Mouse (Mus musculus) limb, embryonic 13.5 days (tissue): ENCODE measurements around the gene Zcchc10. TPM values are rescaled to one million over a fixed set of nuclear protein-coding genes. Genes with fewer than 3 reads are reported as not detected.
"Not testable (repeated sequence)": the region's sequence is repeated elsewhere in the genome, so short reads cannot be mapped to it uniquely, and the experiment has no call there.

Experiments
- ATAC-seq: fragments of 200-750 bp; cut with Nextera tagmentation; 2 replicates; pipeline ENCODE4 v1.8.0; 2017; ENCODE audit warnings: low read depth, moderate number of reproducible peaks, moderate TSS enrichment; ENCODE audit not compliant: low FRiP score
- H3K27ac ChIP-seq: fragments of 300-500 bp; sonication (generic); 2 replicates; pipeline ENCODE4 v1.5.1; 2015; ENCODE audit warnings: inconsistent platforms, mild to moderate bottlenecking, moderate library complexity
- H3K27me3 ChIP-seq: fragments of 300-500 bp; sonication (generic); 2 replicates; pipeline ENCODE4 v1.6.1; 2015; ENCODE audit warnings: mild to moderate bottlenecking, inconsistent platforms
- H3K36me3 ChIP-seq: fragments of 300-500 bp; sonication (generic); 2 replicates; pipeline ENCODE4 v1.6.1; 2015; ENCODE audit warnings: inconsistent platforms, mild to moderate bottlenecking, moderate library complexity
- H3K4me1 ChIP-seq: fragments of 300-500 bp; sonication (generic); 2 replicates; pipeline ENCODE4 v1.6.1; 2015; ENCODE audit warnings: inconsistent platforms
- H3K4me2 ChIP-seq: fragments of 300-500 bp; sonication (generic); replicated peaks from 2 replicates; pipeline ENCODE4 v1.6.1; 2015; ENCODE audit warnings: inconsistent platforms, mild to moderate bottlenecking, moderate library complexity
- H3K4me3 ChIP-seq: fragments of 300-500 bp; sonication (generic); 2 replicates; pipeline ENCODE4 v1.5.1; 2015; ENCODE audit warnings: moderate library complexity, mild to moderate bottlenecking, inconsistent platforms
- H3K9ac ChIP-seq: fragments of 300-500 bp; sonication (generic); 2 replicates; pipeline ENCODE4 v1.6.1; 2015; ENCODE audit warnings: mild to moderate bottlenecking, inconsistent platforms
- H3K9me3 ChIP-seq: fragments of 300-500 bp; sonication (generic); 2 replicates; pipeline ENCODE4 v1.6.1; 2016; ENCODE audit warnings: inconsistent platforms
- WGBS: fragments of 180-500 bp; shearing (Covaris S2); methylation state at CpG from one replicate; pipeline ENCODE4 v1.1.7; 2015; 5-methylcytosine and 5-hydroxymethylcytosine counted together
- polyA plus RNA-seq: library from polyadenylated mRNA; unstranded; fragments of >200 nt; fragmentation: Nextera tagmentation; extraction: Ambion mirVana; gene quantifications from 2 replicates; pipeline ENCODE4 v1.2.1, GENCODE M21; 2015

Zcchc10 gene
- polyA plus RNA-seq, 1 experiment from 2014 or later = 22.4 TPM

GRCm38 (mm10) chr11:53319867-53320266 lies 4.6 kb upstream of the Zcchc10 start:
- not testable (repeated sequence) for H3K4me1 ChIP-seq, H3K27ac ChIP-seq, H3K27me3 ChIP-seq, ATAC-seq, H3K9me3 ChIP-seq, H3K4me2 ChIP-seq, H3K36me3 ChIP-seq, H3K4me3 ChIP-seq, H3K9ac ChIP-seq
- WGBS = 94% methylated on average over 13 of the region's 13 CpGs

GRCm38 (mm10) chr11:53330325-53330724 lies 5.8 kb downstream of the Zcchc10 start:
- no peak overlapping the region for H3K27ac ChIP-seq
- peaks cover 4% of the 10 kb centered on the region for H3K4me1 ChIP-seq
- peaks cover 59% of the 10 kb centered on the region for H3K36me3 ChIP-seq
- no peak overlapping the region for H3K4me3 ChIP-seq
- no peak for ATAC-seq
- H3K4me2 ChIP-seq = no peak overlapping the region
- WGBS = 86% methylated on average over 7 of the region's 7 CpGs
- no peaks in the 10 kb centered on the region for H3K27me3 ChIP-seq
- H3K9ac ChIP-seq = no peak overlapping the region
- H3K9me3 ChIP-seq = no peaks in the 10 kb centered on the region

- Histone ChIP-seq H3K4me1 (no peaks in the 10 kb centered on the region), H3K27ac (no peak overlapping the region), H3K9ac (no peak overlapping the region), H3K4me3 (no peak overlapping the region), H3K27me3 (no peaks in the 10 kb centered on the region), H3K36me3 (peaks cover 59% of the 10 kb centered on the region), H3K9me3 (no peaks in the 10 kb centered on the region), H3K4me2 (no peak overlapping the region)
- no peak for ATAC-seq
- 92% methylated on average over 6 of the region's 6 CpGs for WGBS
Measured at GRCm38 (mm10) chr11:53331121-53331520, 6.6 kb downstream of the Zcchc10 start.

- WGBS = 89% methylated on average over 14 of the region's 14 CpGs
- H3K4me3 ChIP-seq = no peak overlapping the region
- no peak overlapping the region for H3K9ac ChIP-seq
- peaks cover 58% of the 10 kb centered on the region for H3K36me3 ChIP-seq
- no peak overlapping the region for H3K4me2 ChIP-seq
- H3K9me3 ChIP-seq = no peaks in the 10 kb centered on the region
- no peaks in the 10 kb centered on the region for H3K4me1 ChIP-seq
- H3K27ac ChIP-seq = no peak overlapping the region
- ATAC-seq = no peak
- H3K27me3 ChIP-seq = no peaks in the 10 kb centered on the region
Measured at GRCm38 (mm10) chr11:53332076-53332680, 7.7 kb downstream of the Zcchc10 start.

GRCm38 (mm10) chr11:53335505-53336181 lies 11.2 kb downstream of the Zcchc10 start:
- H3K4me2 ChIP-seq = no peak overlapping the region
- no peaks in the 10 kb centered on the region for H3K27me3 ChIP-seq
- no peak overlapping the region for H3K4me3 ChIP-seq
- peaks cover 27% of the 10 kb centered on the region for H3K36me3 ChIP-seq
- no peak for ATAC-seq
- no peaks in the 10 kb centered on the region for H3K9me3 ChIP-seq
- no peak overlapping the region for H3K9ac ChIP-seq
- H3K27ac ChIP-seq = no peak overlapping the region
- no peaks in the 10 kb centered on the region for H3K4me1 ChIP-seq
- 35% methylated on average over 3 of the region's 3 CpGs for WGBS

GRCm38 (mm10) chr11:53336182-53336571 lies 11.7 kb downstream of the Zcchc10 start:
- peaks cover 22% of the 10 kb centered on the region for H3K36me3 ChIP-seq
- H3K27ac ChIP-seq = no peak overlapping the region
- H3K27me3 ChIP-seq = no peaks in the 10 kb centered on the region
- H3K4me2 ChIP-seq = no peak overlapping the region
- no peak for ATAC-seq
- H3K4me3 ChIP-seq = no peak overlapping the region
- no peaks in the 10 kb centered on the region for H3K9me3 ChIP-seq
- no peaks in the 10 kb centered on the region for H3K4me1 ChIP-seq
- no peak overlapping the region for H3K9ac ChIP-seq

GRCm38 (mm10) chr11:53336924-53337323 lies 12.4 kb downstream of the Zcchc10 start:
- H3K4me1 ChIP-seq = no peaks in the 10 kb centered on the region
- 64% methylated on average over 1 of the region's 1 CpGs for WGBS

GRCm38 (mm10) chr11:53337684-53338083 lies 13.2 kb downstream of the Zcchc10 start:
- H3K36me3 ChIP-seq = peaks cover 9% of the 10 kb centered on the region
- ATAC-seq = no peak
- WGBS = 70% methylated on average over 8 of the region's 8 CpGs
- H3K4me2 ChIP-seq = no peak overlapping the region
- no peak overlapping the region for H3K4me3 ChIP-seq
- H3K9ac ChIP-seq = no peak overlapping the region
- no peaks in the 10 kb centered on the region for H3K9me3 ChIP-seq
- no peaks in the 10 kb centered on the region for H3K4me1 ChIP-seq
- H3K27ac ChIP-seq = no peak overlapping the region
- no peaks in the 10 kb centered on the region for H3K27me3 ChIP-seq

More at GRCm38 (mm10) chr11:53336924-53337323, 12.4 kb downstream of the Zcchc10 start:
- H3K4me3 ChIP-seq = no peak overlapping the region
- no peaks in the 10 kb centered on the region for H3K9me3 ChIP-seq
- H3K27me3 ChIP-seq = no peaks in the 10 kb centered on the region
- ATAC-seq = no peak
- peaks cover 15% of the 10 kb centered on the region for H3K36me3 ChIP-seq
- no peak overlapping the region for H3K9ac ChIP-seq
- H3K27ac ChIP-seq = no peak overlapping the region
- no peak overlapping the region for H3K4me2 ChIP-seq

GRCm38 (mm10) chr11:53341019-53341418 lies 16.5 kb downstream of the Zcchc10 start:
- H3K27ac ChIP-seq, H3K4me1 ChIP-seq, H3K36me3 ChIP-seq, H3K27me3 ChIP-seq, H3K4me3 ChIP-seq, H3K9me3 ChIP-seq, ATAC-seq, H3K9ac ChIP-seq, H3K4me2 ChIP-seq: not testable (repeated sequence)
- 92% methylated on average over 10 of the region's 10 CpGs for WGBS

- Histone ChIP-seq H3K36me3 (no peaks in the 10 kb centered on the region), H3K9ac (no peak overlapping the region), H3K4me3 (no peak overlapping the region), H3K9me3 (no peaks in the 10 kb centered on the region), H3K27ac (no peak overlapping the region), H3K4me1 (no peaks in the 10 kb centered on the region), H3K27me3 (no peaks in the 10 kb centered on the region), H3K4me2 (no peak overlapping the region)
- 51% methylated on average over 5 of the region's 5 CpGs for WGBS
- no peak for ATAC-seq
Measured at GRCm38 (mm10) chr11:53342711-53343110, 18.2 kb downstream of the Zcchc10 start.

- ATAC-seq = no peak
- 0 out of 2 replicates have a peak, but pooled peaks cover 5% of the 10 kb centered on the region for H3K4me1 ChIP-seq
Measured at GRCm38 (mm10) chr11:53345328-53345727, 20.8 kb downstream of the Zcchc10 start.

GRCm38 (mm10) chr11:53345738-53346137 lies 21.3 kb downstream of the Zcchc10 start:
- Histone ChIP-seq H3K36me3 (no peaks in the 10 kb centered on the region), H3K27me3 (no peaks in the 10 kb centered on the region), H3K4me2 (no peak overlapping the region), H3K4me1 (0 out of 2 replicates have a peak, but pooled peaks cover 5% of the 10 kb centered on the region), H3K9me3 (no peaks in the 10 kb centered on the region), H3K9ac (no peak overlapping the region), H3K4me3 (no peak overlapping the region), H3K27ac (no peak overlapping the region)
- WGBS = 22% methylated on average over 2 of the region's 2 CpGs
- no peak for ATAC-seq

More at GRCm38 (mm10) chr11:53345328-53345727, 20.8 kb downstream of the Zcchc10 start:
- no peaks in the 10 kb centered on the region for H3K9me3 ChIP-seq
- no peak overlapping the region for H3K27ac ChIP-seq
- 25% methylated on average over 5 of the region's 5 CpGs for WGBS
- H3K9ac ChIP-seq = no peak overlapping the region
- H3K4me3 ChIP-seq = no peak overlapping the region
- H3K27me3 ChIP-seq = no peaks in the 10 kb centered on the region
- H3K36me3 ChIP-seq = no peaks in the 10 kb centered on the region
- H3K4me2 ChIP-seq = no peak overlapping the region
